8 mouse cellular contexts compared by ENCODE assay signal in genomic region chr13:103774119-103774757, GRCm38 (mm10). TPM values are rescaled to one million over a fixed set of nuclear protein-coding genes. Genes with fewer than 3 reads are reported as not detected.
A peak's percentile ranks its signal among the peaks of the same experiment; 100 is the strongest.
DNase-seq lines count a peak whose midpoint lies in the region; ATAC-seq and TF ChIP-seq lines count a peak whose summit lies in the region.

Gene Srek1, minus strand, starts transcription at chr13:103774608.

- no peak for TF ChIP-seq CTCF in liver, embryonic 14.5 days (IDR thresholded peaks at IDR 0.05; ENCODE audit: low read depth)
- TF ChIP-seq CTCF in stomach, postnatal 0 days (IDR thresholded peaks at IDR 0.05; ENCODE audit: low read depth) = no peak

- H3K4me3 ChIP-seq in forebrain, embryonic 10.5 days = peak within 1 kb of the TSS; percentile 75
- H3K4me3 ChIP-seq in heart, embryonic 15.5 days = peak within 1 kb of the TSS; percentile 81
- H3K4me3 ChIP-seq in liver, embryonic 14.5 days (ENCODE audit: insufficient read depth in 1 of 2, low read depth in 2 of 2, low read length in 2 of 2) = peak within 1 kb of the TSS; percentile 66 to 96
- H3K4me3 ChIP-seq in neural tube, embryonic 11.5 days (ENCODE audit: low read depth, low read length) = peak within 1 kb of the TSS; percentile 67
- peak within 1 kb of the TSS; percentile 78 for H3K4me3 ChIP-seq in stomach, postnatal 0 days (ENCODE audit: low read depth, low read length)

- no peaks in the 10 kb centered on the region for H3K9me3 ChIP-seq in forebrain, embryonic 10.5 days
- no peaks in the 10 kb centered on the region for H3K9me3 ChIP-seq in heart, embryonic 15.5 days (replicated peaks)
- no peaks in the 10 kb centered on the region for H3K9me3 ChIP-seq in liver, embryonic 14.5 days (ENCODE audit: control insufficient read depth, low read length)
- H3K9me3 ChIP-seq in neural tube, embryonic 11.5 days (ENCODE audit: control insufficient read depth, low read length) = no peaks in the 10 kb centered on the region
- H3K9me3 ChIP-seq in stomach, postnatal 0 days (ENCODE audit: control insufficient read depth, low read length) = no peaks in the 10 kb centered on the region

- peak; percentile 81 for DNase-seq in c-Kit-negative CD71-positive TER-119-positive erythroid progenitor cells, embryonic 14.5 days (ENCODE audit: low read depth, low spot score)
- peak; percentile 96 for DNase-seq in forebrain, embryonic 10.5 days (ENCODE audit: extremely low spot score, low spot score)
- peak; percentile 93 to 96 for DNase-seq in kidney, postnatal 25 days
- DNase-seq in liver, embryonic 14.5 days (ENCODE audit: low read depth in 3 of 3, low spot score in 3 of 3) = peak; percentile 78 to 84 (median 81)
- peak; percentile 98 for DNase-seq in neural tube, embryonic 11.5 days (ENCODE audit: low spot score)
- DNase-seq in stomach, postnatal 0 days (ENCODE audit: low spot score) = peak; percentile 94

- peak; percentile 82 for ATAC-seq in CD4-positive, CD25-positive, alpha-beta regulatory T cell, adult 4 months
- peak; percentile 96 for ATAC-seq in heart, embryonic 15.5 days (replicated peaks; ENCODE audit: insufficient number of reproducible peaks, insufficient read depth, low FRiP score, low read depth)
- ATAC-seq in liver, embryonic 14.5 days (ENCODE audit: insufficient read depth) = peak; percentile 96
- peak; percentile 91 for ATAC-seq in neural tube, embryonic 11.5 days (ENCODE audit: insufficient read depth, low FRiP score, low TSS enrichment)
- ATAC-seq in stomach, postnatal 0 days (ENCODE audit: low FRiP score, low TSS enrichment) = peak; percentile 95

- peaks cover 18% of the 10 kb centered on the region for H3K36me3 ChIP-seq in forebrain, embryonic 10.5 days (replicated peaks)
- no peaks in the 10 kb centered on the region for H3K36me3 ChIP-seq in heart, embryonic 15.5 days
- H3K36me3 ChIP-seq in liver, embryonic 14.5 days (replicated peaks; ENCODE audit: control insufficient read depth, insufficient read depth, low read depth) = no peaks in the 10 kb centered on the region
- no peaks in the 10 kb centered on the region for H3K36me3 ChIP-seq in neural tube, embryonic 11.5 days (ENCODE audit: control insufficient read depth, insufficient read depth, low read length)
- H3K36me3 ChIP-seq in stomach, postnatal 0 days (ENCODE audit: control insufficient read depth, insufficient read depth, low read length) = no peaks in the 10 kb centered on the region

- peak within 1 kb of the TSS; percentile 68 for H3K4me2 ChIP-seq in heart, embryonic 15.5 days
- H3K4me2 ChIP-seq in liver, embryonic 14.5 days (ENCODE audit: low read depth) = peak within 1 kb of the TSS; percentile 80
- peak within 1 kb of the TSS; percentile 48 for H3K4me2 ChIP-seq in neural tube, embryonic 11.5 days (ENCODE audit: low read depth)
- H3K4me2 ChIP-seq in stomach, postnatal 0 days (replicated peaks; ENCODE audit: low read depth) = peak within 1 kb of the TSS; percentile 64

- H3K27ac ChIP-seq in forebrain, embryonic 10.5 days = peak within 1 kb of the TSS; percentile 99
- H3K27ac ChIP-seq in heart, embryonic 15.5 days = peak within 1 kb of the TSS; percentile 99
- H3K27ac ChIP-seq in liver, embryonic 14.5 days = peak within 1 kb of the TSS; percentile 73
- peak within 1 kb of the TSS; percentile 96 for H3K27ac ChIP-seq in neural tube, embryonic 11.5 days (ENCODE audit: low read depth, low read length)
- H3K27ac ChIP-seq in stomach, postnatal 0 days (replicated peaks) = peak within 1 kb of the TSS; percentile 99

- H3K27me3 ChIP-seq in forebrain, embryonic 10.5 days (ENCODE audit: poor library complexity, severe bottlenecking) = no peaks in the 10 kb centered on the region
- H3K27me3 ChIP-seq in heart, embryonic 15.5 days = no peaks in the 10 kb centered on the region
- no peaks in the 10 kb centered on the region for H3K27me3 ChIP-seq in liver, embryonic 14.5 days (ENCODE audit: control insufficient read depth, insufficient read depth, low read length)
- H3K27me3 ChIP-seq in neural tube, embryonic 11.5 days (ENCODE audit: control insufficient read depth, insufficient read depth, low read length) = no peaks in the 10 kb centered on the region
- no peaks in the 10 kb centered on the region for H3K27me3 ChIP-seq in stomach, postnatal 0 days (ENCODE audit: control insufficient read depth, insufficient read depth, low read length)

- peaks cover 32% of the 10 kb centered on the region for H3K4me1 ChIP-seq in forebrain, embryonic 10.5 days
- H3K4me1 ChIP-seq in heart, embryonic 15.5 days (replicated peaks) = peaks cover 26% of the 10 kb centered on the region
- peaks cover 0 to 16% of the 10 kb centered on the region in 2 experiments; a peak in 3 of 4 replicates for H3K4me1 ChIP-seq in liver, embryonic 14.5 days (replicated peaks; ENCODE audit: control insufficient read depth in 2 of 2, insufficient read depth in 2 of 2, low read length in 1 of 2)
- peaks cover 6% of the 10 kb centered on the region for H3K4me1 ChIP-seq in neural tube, embryonic 11.5 days (ENCODE audit: control insufficient read depth, insufficient read depth, low read length)
- no peaks in the 10 kb centered on the region; the same call in 1 of the 2 replicates for H3K4me1 ChIP-seq in stomach, postnatal 0 days (replicated peaks; ENCODE audit: control insufficient read depth, insufficient read depth)

- H3K9ac ChIP-seq in heart, embryonic 15.5 days = peak within 1 kb of the TSS; percentile 82
- H3K9ac ChIP-seq in liver, embryonic 14.5 days (replicated peaks) = peak within 1 kb of the TSS; percentile 88
- H3K9ac ChIP-seq in neural tube, embryonic 11.5 days (ENCODE audit: low read length) = peak within 1 kb of the TSS; percentile 89
- peak within 1 kb of the TSS; percentile 89 for H3K9ac ChIP-seq in stomach, postnatal 0 days (ENCODE audit: low read length)

- peak; percentile 25; the same call in 1 of the 2 replicates for TF ChIP-seq EP300 in liver, embryonic 14.5 days (IDR thresholded peaks at IDR 0.05; ENCODE audit: low read depth)
- no peak for TF ChIP-seq EP300 in stomach, postnatal 0 days (optimal IDR thresholded peaks at IDR 0.05)

- 0% methylated on average over 80 of the region's 81 CpGs for whole genome bisulfite sequencing in forebrain, embryonic 10.5 days
- under 1% methylated on average over 81 of the region's 81 CpGs for WGBS in heart, embryonic 15.5 days
- under 1% methylated on average over 79 of the region's 81 CpGs for WGBS in liver, embryonic 14.5 days (ENCODE audit: insufficient replicate concordance)
- under 1% methylated on average over 81 of the region's 81 CpGs for WGBS in neural tube, embryonic 11.5 days
- WGBS in stomach, postnatal 0 days = under 1% methylated on average over 61 of the region's 81 CpGs

RNA-seq across cellular contexts. Expression of gene Srek1, which starts in this region (rescaled TPM):
- polyA plus RNA-seq in CD4-positive, CD25-positive, alpha-beta regulatory T cell, adult 4 months (2017; shearing (Covaris generic)) = 10 to 100 TPM; 65.6 to 66.1 TPM
- polyA plus RNA-seq in forebrain, embryonic 10.5 days (2016; fragmentation: Nextera tagmentation; extraction: Ambion mirVana) = 91.9 and 93.7 TPM in 2 replicates
- polyA plus RNA-seq in heart, embryonic 15.5 days (2015; fragmentation: Nextera tagmentation; extraction: Ambion mirVana) = 49.6 and 53.2 TPM in 2 replicates
- 8.1 and 14.4 TPM in 2 replicates for polyA plus RNA-seq in liver, embryonic 14.5 days (2012; rRNA removed)
- polyA plus RNA-seq in liver, embryonic 14.5 days (2014; fragmentation: Nextera tagmentation; extraction: Ambion mirVana) = 16.3 and 20.3 TPM in 2 replicates
- 82.7 and 90.6 TPM in 2 replicates for polyA plus RNA-seq in neural tube, embryonic 11.5 days (2014; fragmentation: Nextera tagmentation; extraction: Ambion mirVana)
- 25.0 and 28.8 TPM in 2 replicates for polyA plus RNA-seq in stomach, postnatal 0 days (2015; fragmentation: Nextera tagmentation; extraction: Ambion mirVana)

Comparison
In these comparisons a context has a peak if more than half of its experiments do, and no peak if none do; other contexts are left out.
1. Peak in every context shown above with its lines: DNase-seq, ATAC-seq, H3K4me3 ChIP-seq and H3K27ac ChIP-seq.